Mouse (Mus musculus) forebrain, embryonic 14.5 days (tissue): ENCODE results near the gene Dyrk1a. TPM values are rescaled to one million over a fixed set of nuclear protein-coding genes. Genes with fewer than 3 reads are reported as not detected.

Source experiments
- ATAC-seq: fragments of 200-750 bp; cut with Nextera tagmentation; 2 replicates; pipeline ENCODE4 v1.8.0; 2017; ENCODE audit warnings: mild to moderate bottlenecking, moderate library complexity
- DNase-seq: peaks from one replicate; pipeline ENCODE4 v3.0.0-alpha.2; 2015; ENCODE audit warnings: low spot score
- H3K27ac ChIP-seq: fragments of 300-500 bp; sonication (generic); 2 replicates; pipeline ENCODE4 v1.5.1; 2014; ENCODE audit warnings: low read depth, mild to moderate bottlenecking, control low read depth, low read length, moderate library complexity
- H3K27me3 ChIP-seq: fragments of 300-500 bp; sonication (generic); replicated peaks from 2 replicates; pipeline ENCODE4 v1.6.1; 2014; ENCODE audit warnings: low read length, control low read depth, mixed read lengths; ENCODE audit not compliant: control insufficient read depth, insufficient read depth
- H3K36me3 ChIP-seq: fragments of 300-500 bp; sonication (generic); 2 replicates; pipeline ENCODE4 v1.6.1; 2014; ENCODE audit warnings: low read length, control low read depth; ENCODE audit not compliant: control insufficient read depth, insufficient read depth
- H3K4me1 ChIP-seq: fragments of 300-500 bp; sonication (generic); 2 replicates; pipeline ENCODE4 v1.6.1; 2014; ENCODE audit warnings: antibody characterized with exemption, low read length, control low read depth; ENCODE audit not compliant: control insufficient read depth, insufficient read depth
- H3K4me2 ChIP-seq: fragments of 300-500 bp; sonication (generic); 2 replicates; pipeline ENCODE4 v1.6.1; 2014; ENCODE audit warnings: mild to moderate bottlenecking, control low read depth, low read length
- H3K4me3 ChIP-seq: fragments of 300-500 bp; sonication (generic); 2 replicates; pipeline ENCODE4 v1.5.1; 2014; ENCODE audit warnings: low read depth, low read length, control low read depth
- H3K9ac ChIP-seq: fragments of 300-500 bp; sonication (generic); 2 replicates; pipeline ENCODE4 v1.6.1; 2014; ENCODE audit warnings: mild to moderate bottlenecking, low read length, control low read depth, moderate library complexity
- H3K9me3 ChIP-seq: fragments of 300-500 bp; sonication (generic); replicated peaks from 2 replicates; pipeline ENCODE4 v1.6.1; 2016; ENCODE audit warnings: low read length, control low read depth, mixed read lengths; ENCODE audit not compliant: control insufficient read depth
- WGBS: fragments of 180-500 bp; shearing (Covaris S2); extraction: QIAGEN DNeasy Blood & Tissue Kit; methylation state at CpG from one replicate; pipeline ENCODE4 v1.1.7; 2014; 5-methylcytosine and 5-hydroxymethylcytosine counted together
- polyA plus RNA-seq: library from polyadenylated mRNA; unstranded; fragments of >200 nt; fragmentation: Nextera tagmentation; extraction: Ambion mirVana; gene quantifications from 2 replicates; pipeline ENCODE4 v1.2.1, GENCODE M21; 2014

The Dyrk1a gene
- polyA plus RNA-seq, 1 experiment from 2014 or later = 15.6 TPM

DNA sequence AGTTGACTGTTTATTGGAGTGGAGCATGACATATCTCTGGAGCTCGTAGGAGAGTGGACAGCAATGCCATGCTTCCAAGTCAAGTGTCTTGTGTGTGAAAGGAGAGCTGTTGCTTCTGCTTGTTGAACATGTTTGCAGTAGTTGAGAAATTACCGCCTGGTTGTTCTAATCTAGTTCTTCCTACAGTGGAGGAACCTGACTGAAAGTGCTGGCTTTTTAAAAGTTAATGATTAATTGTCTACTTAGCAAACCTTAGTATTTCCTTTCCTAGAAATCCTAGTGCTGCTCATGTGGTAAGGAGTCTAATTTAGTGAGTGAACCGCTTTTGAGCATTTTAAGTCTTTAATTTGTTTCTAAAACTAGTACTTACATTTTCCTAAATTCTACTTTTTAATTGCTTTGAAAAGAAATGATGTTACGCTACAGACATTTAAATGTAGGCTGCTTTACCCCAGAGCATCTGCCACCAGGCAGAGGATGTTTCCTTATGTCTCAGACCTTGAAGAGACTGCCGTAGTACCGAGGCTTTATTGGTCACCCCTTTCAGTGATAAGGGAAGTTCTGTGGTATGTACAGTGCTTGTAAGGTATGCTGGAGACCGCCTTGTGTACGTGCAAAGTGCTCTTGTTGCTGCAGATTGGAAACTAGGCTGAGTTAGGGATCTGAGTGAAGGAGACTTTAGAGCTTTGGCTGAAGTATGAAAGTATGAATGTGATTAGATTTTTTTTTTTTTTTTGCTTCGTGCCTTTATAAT is 59.3 kb downstream of the Dyrk1a start:
- no peaks in the 10 kb centered on the region for H3K27me3 ChIP-seq
- no peak for ATAC-seq
- no peaks in the 10 kb centered on the region for H3K9me3 ChIP-seq
- H3K9ac ChIP-seq = no peak overlapping the region
- WGBS = 91% methylated on average over 9 of the region's 9 CpGs
- DNase-seq = no peak
- no peak overlapping the region for H3K4me3 ChIP-seq
- no peak overlapping the region for H3K4me2 ChIP-seq
- H3K27ac ChIP-seq = no peak overlapping the region
- H3K4me1 ChIP-seq = peaks cover 11% of the 10 kb centered on the region; the same call in 1 of the 2 replicates
- H3K36me3 ChIP-seq = no peaks in the 10 kb centered on the region

DNA sequence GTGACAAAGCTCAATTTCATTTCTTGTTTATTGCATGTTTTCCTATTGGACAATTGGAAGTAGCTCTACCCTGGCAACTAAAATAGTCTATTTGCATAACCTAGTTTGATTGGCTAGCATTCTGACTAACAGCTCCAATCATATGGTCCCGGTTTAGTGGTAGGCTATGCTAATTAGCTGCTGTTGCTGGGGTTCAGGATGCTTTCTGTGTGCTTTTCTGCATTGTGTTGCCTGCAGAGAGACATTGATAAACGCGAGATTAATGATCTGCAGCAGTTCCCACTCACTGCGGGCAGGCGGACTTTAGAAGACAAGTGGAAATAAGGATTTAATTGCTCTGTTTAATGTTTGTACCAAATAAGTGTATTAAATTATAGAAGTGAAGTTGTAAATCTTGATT is 62.2 kb downstream of the Dyrk1a start:
- peak; percentile 99 for ATAC-seq
- Histone ChIP-seq H3K27me3 (no peaks in the 10 kb centered on the region), H3K4me3 (no peak overlapping the region), H3K9me3 (no peaks in the 10 kb centered on the region), H3K4me2 (peak overlapping the region; percentile 23; the same call in 1 of the 2 replicates), H3K4me1 (peaks cover 8% of the 10 kb centered on the region; the same call in 1 of the 2 replicates), H3K27ac (peak overlapping the region; percentile 68; the same call in 1 of the 2 replicates), H3K9ac (no peak overlapping the region), H3K36me3 (no peaks in the 10 kb centered on the region)
- DNase-seq = peak; percentile 96
- 4% methylated on average over 5 of the region's 5 CpGs for WGBS

DNA sequence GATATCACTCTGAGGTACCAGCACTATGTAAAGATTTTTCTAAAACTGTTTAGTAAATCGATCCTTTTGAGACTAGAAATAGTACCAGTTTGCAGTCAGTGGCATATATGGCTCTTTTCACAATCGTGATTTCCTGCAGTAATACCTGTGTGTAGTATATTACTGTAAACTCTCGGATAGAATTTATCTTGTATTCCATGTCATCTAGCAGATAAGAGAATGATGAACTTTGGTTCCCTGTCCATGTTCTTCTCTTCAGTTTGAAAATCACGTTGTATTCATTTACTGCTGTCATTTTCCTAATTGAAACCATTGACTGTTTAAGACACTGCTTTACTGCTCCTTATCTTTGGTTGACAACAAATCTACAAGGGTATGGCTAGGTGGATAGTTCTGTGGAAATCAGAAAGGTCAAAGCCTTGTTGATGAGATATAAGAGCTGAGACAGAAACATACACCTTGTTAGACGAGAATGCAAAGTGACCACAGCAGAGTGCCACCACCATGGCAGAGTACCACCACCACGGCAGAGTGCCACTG is 62.7 kb downstream of the Dyrk1a start:
- no peaks in the 10 kb centered on the region for H3K27me3 ChIP-seq
- 63% methylated on average over 6 of the region's 6 CpGs for WGBS
- no peak for DNase-seq
- peak overlapping the region; percentile 23; the same call in 1 of the 2 replicates for H3K4me2 ChIP-seq
- no peak overlapping the region for H3K9ac ChIP-seq
- no peak for ATAC-seq
- no peaks in the 10 kb centered on the region for H3K9me3 ChIP-seq
- peaks cover 8% of the 10 kb centered on the region; the same call in 1 of the 2 replicates for H3K4me1 ChIP-seq
- H3K36me3 ChIP-seq = no peaks in the 10 kb centered on the region
- no peak overlapping the region for H3K4me3 ChIP-seq
- peak overlapping the region; percentile 68; the same call in 1 of the 2 replicates for H3K27ac ChIP-seq

DNA sequence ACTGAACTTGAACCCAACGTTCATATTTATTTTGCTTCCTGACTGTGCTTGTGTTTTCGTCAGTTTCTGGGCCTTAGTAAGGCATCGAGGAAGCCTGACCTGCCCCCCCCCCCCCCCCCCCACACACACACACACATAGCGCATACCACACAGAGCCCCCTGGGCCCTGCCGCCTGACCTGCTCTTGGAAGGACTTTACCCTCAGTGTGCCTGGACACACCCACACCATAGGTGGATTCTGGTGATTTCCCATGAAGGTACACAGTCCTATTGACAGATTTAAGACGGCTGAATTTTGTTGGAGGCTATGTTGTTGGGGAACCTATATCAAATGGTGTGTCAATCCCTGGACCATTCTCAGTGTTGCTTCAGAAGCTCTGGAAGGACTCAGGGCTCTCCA is 63.2 kb downstream of the Dyrk1a start:
- H3K9ac ChIP-seq = no peak overlapping the region
- no peak overlapping the region for H3K27ac ChIP-seq
- H3K27me3 ChIP-seq = no peaks in the 10 kb centered on the region
- H3K9me3 ChIP-seq = no peaks in the 10 kb centered on the region
- no peak overlapping the region for H3K4me3 ChIP-seq
- DNase-seq = no peak
- 80% methylated on average over 6 of the region's 6 CpGs for WGBS
- no peak overlapping the region for H3K4me2 ChIP-seq
- H3K4me1 ChIP-seq = peaks cover 8% of the 10 kb centered on the region; the same call in 1 of the 2 replicates
- H3K36me3 ChIP-seq = no peaks in the 10 kb centered on the region
- ATAC-seq = no peak

DNA sequence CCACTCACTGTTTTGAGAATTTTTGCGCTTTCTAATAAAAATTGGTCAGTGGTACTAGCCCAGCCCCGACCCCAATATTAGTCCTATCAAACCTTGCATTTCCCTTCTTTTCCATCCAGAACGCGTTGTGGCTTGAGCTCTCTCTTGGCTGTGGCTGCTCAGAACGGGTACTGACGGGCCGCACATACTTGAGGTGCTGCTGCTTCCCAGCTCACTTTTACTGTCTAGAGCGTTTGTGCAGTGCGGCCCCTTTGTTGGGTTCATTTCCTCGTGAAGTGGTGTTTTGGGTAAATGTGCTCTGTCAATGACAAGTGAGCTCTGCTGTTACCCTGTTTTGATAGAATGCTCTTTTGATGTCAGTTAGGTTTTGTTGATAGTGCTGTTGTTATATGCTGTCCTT is 67.6 kb downstream of the Dyrk1a start:
- H3K4me3 ChIP-seq = no peak overlapping the region
- ATAC-seq = no peak

DNA sequence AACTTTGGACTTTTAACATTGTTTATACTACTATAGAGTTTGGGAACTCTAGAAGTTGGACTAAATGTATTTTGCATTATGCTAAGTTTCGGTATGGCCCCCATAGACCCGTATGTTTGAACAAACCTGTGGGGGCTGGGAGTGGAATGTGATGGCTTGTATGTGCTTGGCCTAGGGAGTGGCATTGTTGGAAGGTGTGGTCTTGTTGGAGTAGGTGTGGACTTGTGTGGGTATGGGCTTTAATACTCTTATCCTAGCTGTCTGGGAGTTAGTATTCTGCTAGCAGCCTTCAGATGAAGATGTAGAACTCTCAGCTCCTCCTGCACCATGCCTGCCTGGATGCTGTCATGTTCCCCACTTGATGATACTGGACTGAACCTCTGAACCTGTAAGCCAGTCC is 72.0 kb downstream of the Dyrk1a start:
- Histone ChIP-seq H3K4me3 (no peak overlapping the region), H3K27me3 (no peaks in the 10 kb centered on the region), H3K9me3 (no peaks in the 10 kb centered on the region), H3K4me1 (no peaks in the 10 kb centered on the region), H3K4me2 (no peak overlapping the region), H3K9ac (no peak overlapping the region), H3K36me3 (no peaks in the 10 kb centered on the region), H3K27ac (no peak overlapping the region)
- ATAC-seq (no peak), DNase-seq (no peak)
- 98% methylated on average over 2 of the region's 2 CpGs for WGBS

More for the DNA sequence above, 67.6 kb downstream of the Dyrk1a start:
- Histone ChIP-seq H3K9me3 (no peaks in the 10 kb centered on the region), H3K4me1 (peaks cover 7% of the 10 kb centered on the region; the same call in 1 of the 2 replicates), H3K27me3 (no peaks in the 10 kb centered on the region), H3K9ac (no peak overlapping the region), H3K36me3 (no peaks in the 10 kb centered on the region), H3K4me2 (no peak overlapping the region), H3K27ac (no peak overlapping the region)
- 78% methylated on average over 10 of the region's 10 CpGs for WGBS
- no peak for DNase-seq

DNA sequence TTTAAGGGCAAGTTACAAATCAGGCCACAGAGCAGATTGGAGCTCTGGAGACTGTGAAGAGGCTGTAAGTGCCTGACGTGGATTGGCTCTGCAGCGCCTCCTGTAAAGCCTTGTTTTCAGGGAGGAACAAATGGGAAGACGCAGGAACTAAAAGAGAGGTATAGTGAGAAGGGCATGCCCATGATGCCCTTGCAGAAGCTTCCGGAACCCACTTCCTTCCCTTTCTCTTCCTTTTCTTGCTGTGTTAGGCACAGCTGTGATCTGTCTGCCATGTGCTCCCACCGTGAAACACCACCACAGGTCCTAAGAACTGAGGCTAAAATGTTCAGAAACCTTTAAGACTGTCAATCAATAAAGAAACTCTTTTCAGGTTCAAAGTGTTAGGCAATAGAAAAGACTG is 77.3 kb downstream of the Dyrk1a start:
- Histone ChIP-seq H3K9ac (no peak overlapping the region), H3K27ac (no peak overlapping the region), H3K27me3 (no peaks in the 10 kb centered on the region), H3K4me3 (no peak overlapping the region), H3K4me1 (peaks cover 9% of the 10 kb centered on the region), H3K4me2 (no peak overlapping the region), H3K36me3 (no peaks in the 10 kb centered on the region), H3K9me3 (no peaks in the 10 kb centered on the region)
- 63% methylated on average over 5 of the region's 5 CpGs for WGBS
- no peak for DNase-seq
- no peak for ATAC-seq

DNA sequence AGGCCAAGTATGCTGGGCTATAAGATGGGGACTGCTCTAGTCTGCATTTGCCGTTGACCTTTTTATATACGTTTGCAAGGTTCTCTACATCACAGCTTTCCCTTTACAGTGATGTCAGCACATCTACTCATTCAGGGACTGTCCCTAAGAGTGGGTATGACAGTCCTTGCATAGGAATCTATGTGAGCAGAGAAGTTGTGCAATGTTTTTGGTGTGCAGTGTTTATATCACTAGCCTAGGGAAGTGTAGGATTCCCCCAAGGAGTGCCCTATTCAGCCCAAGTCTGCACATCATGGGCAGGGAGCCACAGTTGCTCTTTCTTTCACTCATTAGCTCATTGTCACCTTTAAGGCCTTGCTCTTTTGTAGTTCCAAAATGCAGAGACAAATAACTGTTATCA is 78.1 kb downstream of the Dyrk1a start:
- Histone ChIP-seq H3K4me1 (peaks cover 9% of the 10 kb centered on the region), H3K4me2 (no peak overlapping the region), H3K27ac (no peak overlapping the region), H3K4me3 (no peak overlapping the region), H3K36me3 (no peaks in the 10 kb centered on the region), H3K9ac (no peak overlapping the region), H3K9me3 (no peaks in the 10 kb centered on the region), H3K27me3 (no peaks in the 10 kb centered on the region)
- 91% methylated on average over 2 of the region's 2 CpGs for WGBS
- ATAC-seq (no peak), DNase-seq (no peak)

DNA sequence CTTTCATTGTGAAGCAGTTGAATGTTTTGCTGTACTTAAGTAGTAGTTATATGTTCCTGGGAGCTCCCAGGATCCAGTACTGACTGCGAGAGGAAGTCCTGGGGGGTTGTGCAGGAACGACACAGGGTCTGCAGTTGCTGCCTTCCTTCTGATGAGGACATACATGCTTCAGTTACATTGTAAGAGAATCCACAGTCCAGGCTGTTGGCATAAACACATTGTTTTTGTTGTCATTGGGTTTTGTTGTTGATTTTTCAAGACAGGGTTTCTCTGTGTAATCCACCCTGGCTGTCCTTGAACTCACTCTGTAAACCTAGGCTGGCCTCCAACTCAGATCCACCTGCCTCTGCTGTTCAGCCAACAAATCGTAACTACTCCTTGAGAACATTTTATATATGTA is 80.1 kb downstream of the Dyrk1a start:
- peaks cover 9% of the 10 kb centered on the region for H3K4me1 ChIP-seq
- H3K27me3 ChIP-seq = no peaks in the 10 kb centered on the region
- H3K9ac ChIP-seq = no peak overlapping the region
- DNase-seq = no peak
- WGBS = 89% methylated on average over 3 of the region's 3 CpGs
- ATAC-seq = no peak
- H3K4me2 ChIP-seq = no peak overlapping the region
- no peaks in the 10 kb centered on the region for H3K36me3 ChIP-seq
- no peak overlapping the region for H3K27ac ChIP-seq
- H3K9me3 ChIP-seq = no peaks in the 10 kb centered on the region
- H3K4me3 ChIP-seq = no peak overlapping the region
